Mouse (Mus musculus) left cerebral cortex, adult 18-20 months (tissue): Measurements from ENCODE around the gene Tnni1. TPM values are rescaled to one million over a fixed set of nuclear protein-coding genes. Genes with fewer than 3 reads are reported as not detected.

Experiments used
- DNase-seq, 2 experiments: peaks; one replicate each; pipeline ENCODE4 v3.0.0; 2021 to 2022; ENCODE audit warnings: low spot score in 2 of 2, mixed read lengths in 1 of 2
- long read RNA-seq, 2 experiments: library from polyadenylated mRNA; stranded (forward); transcript quantifications; one replicate each; pipeline ENCODE4 v2.0.0; 2021
- total RNA-seq, 2 experiments: library from RNA; stranded (reverse); gene quantifications; 2 replicates each; pipeline ENCODE4 v1.2.3; 2021

The Tnni1 gene
- 1 to 10 TPM; 1.5 to 1.7 TPM for total RNA-seq
- long read RNA-seq, experiment 1, partial matches to known transcripts = 0 of 5 reads
- long read RNA-seq, experiment 1, other reads (novel, unspliced or antisense) = 5 of 5 reads
- long read RNA-seq, experiment 2, partial matches to known transcripts = 0 of 1 reads
- long read RNA-seq, experiment 2, other reads (novel, unspliced or antisense) = 1 of 1 reads

DNA sequence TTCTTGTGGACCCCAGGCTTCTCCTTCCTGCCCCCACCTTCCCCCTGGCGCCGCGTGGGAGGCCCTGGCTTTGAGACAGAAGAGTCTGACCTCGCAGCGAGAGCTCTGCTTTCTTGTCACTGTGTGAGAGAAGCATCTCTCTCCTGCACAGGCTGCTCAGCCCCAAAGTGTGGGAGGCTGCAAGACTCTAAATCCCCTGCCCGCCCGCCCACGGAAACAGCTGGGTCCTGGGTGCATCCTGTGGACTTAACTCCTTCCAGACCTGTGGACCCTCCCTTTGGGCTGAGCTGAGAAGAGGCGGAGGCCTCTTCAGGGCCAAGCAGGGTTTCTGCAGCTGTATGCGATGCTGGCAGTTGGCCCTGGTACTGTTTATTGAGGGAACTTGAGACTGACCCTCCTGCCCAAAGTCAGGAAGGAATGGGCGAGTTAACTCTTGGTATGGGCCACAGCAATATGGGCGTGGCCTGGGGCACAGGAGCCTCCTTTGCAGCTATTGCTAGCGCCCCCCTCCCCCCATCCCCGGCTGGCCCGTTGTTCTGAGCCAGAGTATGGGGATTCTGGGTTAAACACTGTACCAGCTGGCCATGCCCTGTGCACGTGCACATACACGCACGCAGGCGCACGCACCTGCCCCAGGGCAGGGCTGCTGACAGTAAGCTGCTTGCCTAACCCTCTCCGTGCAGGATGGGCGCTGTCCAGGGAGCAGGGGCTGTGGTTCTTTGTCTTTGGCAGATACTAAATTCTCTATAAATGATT is at the start of gene Tnni1:
Tnni1 (plus strand) TSS at position 655 of the 756 bp plus-strand sequence.
- peak in 1 of 2 experiments; percentile 21 for DNase-seq

DNA sequence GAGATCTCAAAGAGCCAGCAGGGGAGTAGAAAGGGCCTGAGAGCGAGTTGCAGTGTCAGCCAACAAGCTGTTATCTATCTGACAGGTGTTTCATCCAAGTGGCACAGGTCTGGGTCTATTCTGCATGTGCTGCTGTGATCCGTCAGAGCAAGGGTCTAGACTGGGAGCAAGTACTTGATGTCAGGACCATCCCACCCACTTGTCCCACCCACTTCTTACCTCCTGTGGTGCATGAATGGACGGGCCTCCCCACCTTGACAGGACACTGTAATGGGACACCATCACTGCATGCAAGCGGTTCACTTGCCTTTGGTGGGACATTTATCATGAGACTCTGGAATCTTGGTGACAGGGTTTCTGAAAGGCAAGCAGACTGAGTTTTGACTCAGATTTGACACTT is 49.4 kb upstream of the Tnni1 start:
- DNase-seq = no peak

DNA sequence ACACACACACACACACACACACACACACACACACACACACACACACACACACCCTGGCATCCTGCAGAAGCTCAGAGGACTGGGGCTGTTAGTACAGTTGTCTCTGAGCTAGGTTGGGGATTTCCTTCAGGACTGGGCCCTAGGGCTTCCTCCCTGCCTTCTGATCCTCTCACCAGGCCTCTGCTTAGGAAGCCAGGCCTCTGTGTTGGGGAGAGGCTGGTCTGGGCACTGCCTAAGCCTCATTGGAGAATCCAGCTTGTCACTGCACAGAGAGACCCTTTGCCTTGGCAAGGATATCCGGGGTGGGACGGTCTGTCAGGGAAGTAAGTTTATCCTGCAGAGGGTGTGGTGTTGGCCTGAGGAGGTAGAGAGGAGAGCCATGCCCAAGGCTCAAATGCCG is 48.9 kb upstream of the Tnni1 start:
- DNase-seq = no peak

DNA sequence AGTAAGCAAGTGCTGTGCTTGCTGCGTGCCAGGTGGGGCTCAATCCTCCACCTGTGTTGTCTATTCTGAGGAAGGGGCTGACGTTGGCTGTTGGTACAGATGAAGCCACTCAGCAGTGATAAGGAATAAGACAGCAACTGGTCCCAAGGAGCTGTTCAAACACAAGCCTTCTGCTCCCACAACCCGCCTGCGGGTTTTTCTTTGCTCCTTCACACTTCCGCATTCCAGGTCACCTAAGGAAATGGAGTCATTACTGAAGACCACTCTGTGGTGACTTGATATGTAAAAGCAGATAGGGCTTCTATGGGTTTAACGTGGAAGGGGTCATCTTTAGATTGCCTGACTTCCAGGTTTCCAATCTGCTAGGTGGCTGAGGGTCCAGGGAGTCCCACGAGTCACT is 47.8 kb upstream of the Tnni1 start:
- no peak for DNase-seq

DNA sequence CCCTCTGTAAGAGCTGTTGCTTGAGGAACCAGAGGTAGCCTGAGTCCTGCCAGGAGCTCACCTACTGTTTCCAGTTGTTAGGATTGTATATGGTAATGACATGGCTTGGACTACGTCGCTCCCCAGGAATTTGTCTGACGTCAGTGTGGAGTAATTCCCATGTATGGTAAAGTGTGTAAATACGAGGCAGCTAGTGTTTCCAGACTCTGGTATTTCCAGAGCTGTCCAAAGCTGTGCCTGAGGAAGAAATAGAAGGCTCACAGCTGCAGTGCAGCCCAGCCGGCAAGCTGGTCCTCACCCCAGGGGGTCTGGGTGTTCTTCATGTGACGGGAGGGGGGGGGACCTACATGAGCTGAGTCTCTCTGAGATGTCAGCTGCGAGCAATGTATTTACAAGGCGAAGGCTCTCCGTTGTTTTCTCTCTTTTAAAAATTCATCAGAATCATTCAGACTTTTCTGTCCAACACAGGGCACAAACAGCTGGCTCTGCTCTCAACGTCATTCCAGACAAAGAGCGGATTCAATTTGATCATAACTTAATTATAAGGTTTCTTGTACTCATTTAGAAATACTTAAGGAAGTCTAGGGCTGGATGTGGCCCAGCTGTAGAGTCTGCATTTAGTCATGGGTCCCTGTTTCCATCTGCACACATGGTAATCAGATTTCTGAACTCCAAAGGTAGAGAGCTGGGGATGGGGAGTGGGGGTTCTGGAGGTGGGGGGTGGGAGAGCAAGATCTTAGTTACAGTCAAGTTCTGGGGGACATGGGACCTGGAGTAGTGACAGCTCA is 47.1 kb upstream of the Tnni1 start:
- no peak for DNase-seq

DNA sequence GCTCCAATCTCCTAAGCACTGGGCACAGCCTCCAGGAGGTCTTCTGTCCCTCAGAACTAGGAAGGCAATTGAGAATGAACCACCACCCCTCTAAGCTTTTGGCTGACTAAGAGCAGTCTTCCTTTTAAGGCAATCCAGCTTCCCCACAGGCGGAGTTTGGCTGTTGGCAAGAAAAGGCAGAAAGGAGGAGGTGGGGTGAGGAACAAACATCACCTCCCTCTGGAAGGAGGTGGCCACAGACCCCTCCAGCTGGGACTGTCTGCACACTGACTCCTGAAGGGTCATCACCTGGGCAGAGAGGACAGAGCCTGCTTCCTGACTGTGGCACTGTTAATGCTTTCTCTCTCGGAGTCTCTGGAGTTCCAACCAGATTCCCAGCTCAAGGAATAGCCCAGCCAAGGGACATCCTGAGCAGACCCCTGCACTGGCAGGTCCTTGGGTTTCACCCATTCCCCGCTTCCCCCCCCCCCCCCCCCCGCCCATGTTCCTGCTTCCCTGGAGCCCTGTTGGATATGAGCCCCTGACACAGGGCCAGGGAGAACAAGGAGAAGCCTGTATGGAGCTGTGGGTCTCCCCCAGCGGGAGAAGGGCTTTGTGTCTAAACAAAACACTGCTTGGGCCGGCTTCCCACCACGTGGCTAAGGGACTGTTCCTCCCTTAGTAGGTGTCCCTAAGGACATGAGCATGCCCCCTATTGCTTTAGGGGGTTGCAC is 44.9 kb upstream of the Tnni1 start:
- peak; percentile 49 to 50 for DNase-seq

DNA sequence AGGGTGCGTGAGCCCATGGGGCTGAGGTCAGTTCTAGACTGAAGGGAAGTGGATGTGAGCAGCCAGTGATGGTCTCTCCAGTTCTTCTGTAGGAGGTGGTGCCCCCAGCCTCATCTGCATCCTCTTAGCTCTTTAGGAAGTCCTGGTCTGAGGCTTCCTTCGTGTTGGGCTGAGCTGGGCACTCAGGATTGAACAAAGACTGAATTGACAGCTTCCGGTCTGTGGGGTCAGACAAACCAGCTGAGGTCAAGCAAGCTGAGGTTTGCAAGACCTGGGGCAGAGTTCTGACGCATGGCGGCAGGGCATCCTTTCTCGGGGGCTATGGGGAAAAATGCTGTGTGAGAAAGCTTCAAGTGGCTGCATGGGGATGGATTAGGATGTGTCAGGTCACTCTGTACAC is 43.8 kb upstream of the Tnni1 start:
- no peak for DNase-seq

DNA sequence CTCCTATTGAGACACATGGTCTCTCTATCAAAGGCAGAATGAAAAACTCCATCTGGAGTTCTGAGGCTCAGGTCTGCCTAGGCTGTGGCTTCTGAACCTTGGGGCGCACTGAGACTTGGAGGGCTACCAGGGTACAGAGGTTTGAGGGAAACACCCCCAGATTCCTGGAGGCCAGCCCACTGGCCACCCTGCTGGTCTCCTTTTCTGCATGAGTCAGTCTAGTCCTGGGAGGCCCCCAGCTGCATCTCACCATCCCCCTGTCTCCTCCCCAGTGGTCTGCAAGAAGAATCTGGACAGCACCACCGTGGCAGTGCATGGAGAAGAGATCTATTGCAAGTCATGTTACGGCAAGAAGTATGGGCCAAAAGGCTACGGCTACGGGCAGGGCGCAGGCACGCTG is 34.2 kb upstream of the Tnni1 start:
- DNase-seq = no peak

DNA sequence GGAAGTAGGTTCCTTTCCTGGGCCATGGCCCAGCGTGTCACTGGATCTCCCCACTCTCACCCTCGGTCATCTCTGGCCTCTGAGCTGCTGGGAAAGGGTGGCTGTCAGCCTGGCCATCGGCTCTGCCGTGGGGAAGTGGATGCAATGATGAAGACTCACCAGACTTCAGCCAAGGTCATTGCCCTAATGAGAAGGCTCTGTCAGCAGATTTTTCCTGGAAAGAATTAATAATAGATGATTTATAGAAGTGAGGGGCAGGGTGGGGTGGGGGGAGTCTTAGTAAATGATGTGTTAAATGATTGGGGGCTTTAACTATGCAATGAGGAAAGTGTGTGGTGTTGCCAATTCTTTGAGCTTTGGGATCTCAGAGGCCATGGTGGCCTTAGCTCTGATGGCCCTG is 33.0 kb upstream of the Tnni1 start:
- no peak for DNase-seq

DNA sequence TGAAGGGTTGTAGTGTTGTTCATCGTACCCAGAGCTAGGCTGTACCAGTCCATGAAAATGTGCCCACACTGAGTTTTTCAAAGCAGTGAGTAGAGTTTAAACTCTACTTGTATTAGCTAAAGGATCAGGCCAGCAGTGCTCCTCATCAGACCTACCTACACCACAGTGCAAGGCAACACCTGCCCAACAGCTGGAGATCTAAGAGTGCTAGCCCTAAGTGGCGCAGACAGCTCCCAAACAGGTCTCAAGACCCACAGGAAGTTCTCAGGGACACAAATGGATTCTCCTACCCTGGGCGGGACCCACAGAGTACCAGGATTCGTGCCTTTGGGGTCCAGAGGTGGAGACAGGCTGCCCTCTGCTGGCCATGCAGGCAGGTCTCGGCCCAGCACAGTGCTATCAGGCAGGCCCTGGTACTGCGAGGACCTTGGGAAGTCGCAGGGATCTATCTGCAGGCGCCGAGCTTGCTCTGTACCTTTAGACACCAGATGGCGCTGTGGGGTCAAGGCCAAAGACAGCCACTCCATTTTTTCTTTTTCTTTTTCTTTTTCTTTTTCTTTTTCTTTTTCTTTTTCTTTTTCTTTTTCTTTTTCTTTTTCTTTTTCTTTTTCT is 26.4 kb upstream of the Tnni1 start:
- DNase-seq = peak; percentile 92 to 97

DNA sequence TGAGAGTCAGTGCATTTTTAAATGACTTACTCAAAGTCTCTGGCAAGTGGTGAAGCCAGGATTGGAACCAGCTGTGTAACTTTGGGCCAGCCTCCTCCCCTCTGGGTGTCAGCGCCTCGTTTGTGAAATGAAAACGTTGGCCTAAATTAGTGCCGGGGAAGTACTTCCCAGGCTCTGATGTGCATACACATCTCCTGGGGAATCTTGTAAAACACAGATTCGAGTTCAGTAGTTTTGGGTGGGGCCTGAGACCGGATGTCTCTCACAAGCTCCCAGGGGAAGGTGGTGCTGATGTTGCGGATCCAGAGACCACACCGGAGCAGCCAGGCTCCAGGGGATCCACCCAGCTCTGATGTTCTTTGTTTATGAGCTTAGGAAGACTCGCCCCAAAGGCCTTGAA is 23.9 kb upstream of the Tnni1 start:
- DNase-seq = no peak

DNA sequence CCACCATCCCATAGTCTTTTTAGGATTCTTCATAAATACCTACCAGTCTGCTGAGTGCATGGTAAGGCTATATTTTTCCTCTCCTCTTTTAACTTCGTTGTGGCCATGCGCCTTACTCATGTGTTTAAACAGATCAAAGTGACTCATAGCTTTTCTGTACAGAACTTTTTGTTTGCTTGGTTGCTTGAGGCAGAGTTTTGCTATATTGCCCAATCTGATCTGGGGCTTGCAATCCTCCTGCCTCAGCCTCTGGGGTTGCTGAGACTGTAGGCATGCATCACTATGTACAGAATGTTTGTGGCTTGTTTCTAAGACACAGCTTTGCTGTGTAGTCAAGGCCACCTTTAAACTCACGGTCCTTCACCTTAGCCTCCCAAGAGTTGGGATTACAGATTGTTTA is 23.3 kb upstream of the Tnni1 start:
- no peak for DNase-seq

DNA sequence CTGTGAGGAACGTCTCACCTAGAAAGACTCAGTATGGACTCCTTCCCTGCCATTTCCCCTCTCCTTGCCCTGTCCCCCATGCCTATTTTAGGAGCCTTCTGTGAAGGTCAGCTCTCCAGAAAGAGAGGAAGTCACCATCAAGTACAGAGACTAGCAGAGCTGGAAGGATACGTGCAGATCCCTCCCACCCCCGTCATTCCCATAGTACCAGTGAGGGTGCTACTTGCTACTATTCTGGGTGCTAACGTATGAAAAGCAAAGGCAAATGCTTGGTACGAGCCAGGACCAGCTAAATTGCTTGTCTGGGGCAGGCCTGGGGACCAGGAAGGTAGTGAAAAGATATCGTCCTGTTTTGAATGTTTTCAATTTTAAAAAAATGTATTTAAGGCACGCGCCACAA is 21.9 kb upstream of the Tnni1 start:
- no peak for DNase-seq

DNA sequence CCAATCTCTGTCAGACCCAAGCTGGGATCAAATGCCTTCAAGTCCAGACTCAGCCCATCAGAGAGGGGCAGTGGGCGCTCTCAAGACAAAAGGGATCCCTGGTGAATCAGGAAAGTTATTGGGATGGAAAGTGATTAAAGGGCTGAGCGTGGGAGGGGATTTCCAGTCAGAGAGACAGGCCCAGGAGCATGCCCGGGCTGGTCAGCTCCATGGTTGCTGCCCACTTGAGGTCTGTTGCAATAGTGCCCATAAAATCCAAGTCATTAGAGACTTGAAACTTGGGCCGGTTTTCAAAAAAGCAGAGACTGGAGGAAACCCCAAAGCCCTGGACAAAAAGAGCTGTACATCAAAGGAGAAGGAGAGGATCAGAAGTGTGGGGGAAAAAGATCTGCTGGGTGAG is 19.5 kb upstream of the Tnni1 start:
- DNase-seq = no peak

DNA sequence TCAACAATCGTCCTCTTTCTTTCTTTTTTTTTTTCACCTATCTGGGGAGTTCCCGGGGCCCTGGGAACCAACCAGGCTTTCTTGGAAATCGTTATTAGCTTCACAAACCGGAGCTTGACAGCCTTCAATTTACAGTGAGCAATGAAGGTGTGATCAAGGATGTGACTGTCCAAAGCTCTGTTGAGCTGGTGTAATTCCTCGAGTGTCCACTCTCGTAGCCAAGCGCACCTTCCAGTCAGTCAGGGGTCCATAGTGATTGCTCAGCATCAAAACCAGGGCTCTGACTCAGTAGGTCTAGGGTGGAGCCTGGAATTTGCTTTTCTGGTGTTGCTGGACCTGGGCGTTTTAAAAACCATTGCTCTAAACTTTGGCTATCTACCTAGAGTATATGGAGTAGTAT is 19.0 kb upstream of the Tnni1 start:
- no peak for DNase-seq

DNA sequence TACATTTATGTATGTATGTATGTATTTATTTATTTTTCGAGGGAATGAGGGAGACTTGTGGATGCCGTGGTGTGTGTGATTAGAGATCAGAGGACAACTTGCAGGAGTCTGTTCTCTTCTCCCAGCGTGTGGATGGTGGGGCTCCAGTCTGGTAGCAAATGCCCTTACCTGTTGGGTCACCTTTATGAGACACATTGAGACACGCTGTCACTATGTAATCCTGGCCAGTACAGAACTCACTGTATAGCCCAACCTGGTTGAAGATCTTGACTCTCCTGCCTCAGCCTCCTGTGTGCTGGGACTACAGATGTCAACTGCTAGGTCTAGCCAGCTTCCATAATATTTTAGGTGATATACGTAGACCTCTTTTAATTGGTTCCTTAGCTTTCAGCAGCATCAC is 17.5 kb upstream of the Tnni1 start:
- DNase-seq = no peak

DNA sequence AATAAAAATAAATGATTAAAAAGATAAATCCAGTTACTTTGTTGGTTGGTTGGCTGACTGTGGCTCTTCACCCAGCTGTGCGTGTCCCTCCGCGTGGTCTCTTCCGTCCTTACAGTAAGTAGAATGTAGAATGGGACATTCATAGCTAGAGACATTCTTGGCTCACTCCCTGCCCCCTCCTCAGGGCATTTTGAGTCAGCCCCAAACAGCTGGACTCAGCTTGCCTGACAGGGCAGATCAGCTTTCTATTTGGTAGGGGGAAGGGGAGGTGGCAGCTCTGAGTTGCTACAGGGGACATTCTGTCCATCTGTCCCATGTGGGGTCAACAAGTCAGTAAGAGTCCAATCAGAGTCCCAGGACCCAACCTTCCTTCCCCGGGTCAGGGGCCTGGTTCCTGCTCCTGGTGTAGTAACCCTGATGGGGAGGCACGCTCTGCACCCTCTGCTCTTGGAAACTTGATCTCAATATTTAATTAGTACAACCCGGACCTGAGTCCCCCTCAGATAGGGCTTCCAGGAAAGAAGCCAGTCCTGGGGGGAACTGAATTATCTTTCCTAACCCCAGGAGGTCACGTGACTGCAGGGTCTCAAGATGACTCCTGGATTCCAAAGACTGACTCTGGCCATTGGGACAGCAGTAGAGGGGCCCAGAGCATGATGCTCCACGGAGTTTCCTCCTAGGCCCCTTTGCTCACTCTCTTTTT is 15.6 kb upstream of the Tnni1 start:
- no peak for DNase-seq

DNA sequence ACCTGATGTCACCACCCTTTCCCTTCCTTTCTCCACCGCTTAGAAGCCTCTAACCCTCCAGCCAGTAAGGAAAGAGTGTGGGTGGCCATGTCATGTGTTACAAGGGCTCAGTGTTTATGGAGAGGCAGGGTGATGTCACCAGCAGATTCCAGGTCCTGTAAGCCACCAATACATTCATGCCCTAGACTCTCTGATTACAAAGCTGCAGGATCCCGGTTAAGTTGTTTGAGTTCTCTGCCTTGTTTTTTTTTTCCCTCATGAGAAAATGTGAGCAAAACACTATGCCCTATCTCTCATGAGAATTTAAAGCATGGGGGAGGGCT is 15.1 kb upstream of the Tnni1 start:
- no peak for DNase-seq

DNA sequence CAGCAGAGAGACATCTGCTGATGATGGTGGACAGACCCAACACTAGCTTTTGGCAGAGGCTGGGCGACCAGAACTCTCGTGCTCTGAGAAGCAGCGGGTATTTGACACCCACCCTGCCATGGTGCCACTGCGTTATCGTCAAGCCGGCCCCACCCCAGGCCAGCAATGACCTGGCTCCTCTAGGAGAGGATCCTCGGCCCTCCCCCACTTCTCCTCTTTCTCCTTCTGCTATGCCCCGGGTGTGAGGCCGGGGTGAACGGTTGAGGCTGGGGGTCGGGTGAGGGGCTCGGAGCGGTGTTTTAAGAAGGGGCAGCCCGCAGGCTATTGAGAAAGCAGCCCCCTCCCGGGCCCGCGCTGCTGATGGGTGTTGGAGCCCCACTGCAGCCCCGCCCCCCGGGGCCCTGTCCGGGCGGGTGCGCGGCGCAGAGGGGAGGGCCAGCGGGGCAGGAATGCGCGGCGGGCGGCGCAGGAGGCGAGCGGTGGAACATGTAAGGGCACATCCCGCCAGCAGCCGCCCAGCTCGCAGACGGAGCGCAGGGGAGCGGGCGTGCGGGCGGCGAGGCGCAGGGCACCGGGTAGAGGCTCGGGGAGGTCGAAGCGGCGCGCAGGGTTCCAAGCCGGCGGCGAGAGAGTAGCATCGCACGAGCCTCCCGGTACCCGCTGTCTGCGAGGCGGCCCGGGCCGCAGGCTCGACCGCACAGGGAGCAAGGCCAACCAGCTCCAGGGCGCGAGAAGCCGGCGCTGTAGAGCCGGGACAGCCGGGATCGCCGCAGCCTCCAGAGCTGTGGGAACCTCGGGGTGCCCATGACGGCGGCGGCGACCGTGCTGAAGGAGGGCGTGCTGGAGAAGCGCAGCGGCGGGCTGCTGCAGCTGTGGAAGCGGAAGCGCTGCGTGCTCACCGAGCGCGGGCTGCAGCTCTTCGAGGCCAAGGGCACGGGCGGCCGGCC is 13.3 kb upstream of the Tnni1 start, which contains the start of gene Phlda3:
Phlda3 (plus strand) TSS at position 475 of the 947 bp plus-strand sequence.
- DNase-seq = peak; percentile 50 to 57
